Mouse (Mus musculus): Measurements from ENCODE around the gene Gm35134.
"Not testable (repeated sequence)": the region's sequence is repeated elsewhere in the genome, so short reads cannot be mapped to it uniquely, and the experiment has no call there.

Gm35134 gene

DNA sequence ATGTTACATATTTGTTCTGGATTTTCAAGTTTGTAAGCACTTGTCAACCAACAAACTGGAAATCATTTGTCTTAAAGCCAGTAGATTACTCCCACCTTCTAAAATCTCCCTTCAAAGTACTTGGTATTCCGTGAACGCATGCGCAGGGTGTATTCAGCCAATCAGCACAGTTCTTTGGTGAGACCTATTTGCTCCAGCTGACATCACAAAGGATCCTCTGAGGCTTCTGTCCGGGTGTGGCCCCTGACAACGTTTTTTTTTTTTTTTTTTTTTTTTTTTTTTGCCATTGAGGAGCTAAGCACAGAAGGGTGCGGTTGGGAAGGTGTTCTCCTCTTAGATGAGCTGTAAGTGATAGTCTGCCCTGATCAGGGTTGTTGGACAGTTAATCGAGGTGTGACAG lies at the start of gene Gm35134:
Gene Gm35134, plus strand, starts transcription at position 301 of the 400 bp plus-strand sequence.
- DNase-seq (ENCODE audit: extremely low read depth, low read depth, low spot score), result not testable (repeated sequence)
